Mouse (Mus musculus) kidney, postnatal 0 days (tissue): ENCODE measurements around the gene Myh3. TPM values are rescaled to one million over a fixed set of nuclear protein-coding genes. Genes with fewer than 3 reads are reported as not detected.
A peak's percentile ranks its signal among the peaks of the same experiment; 100 is the strongest.

Experiments used
- ATAC-seq: fragments of 200-750 bp; cut with Nextera tagmentation; replicated peaks from 2 replicates; pipeline ENCODE4 v1.8.0; 2017; ENCODE audit warnings: low read depth, moderate number of reproducible peaks, moderate TSS enrichment, moderate library complexity; ENCODE audit not compliant: low FRiP score
- DNase-seq: peaks from one replicate; pipeline ENCODE4 v3.0.0-alpha.2; 2016; ENCODE audit warnings: low spot score
- H3K27ac ChIP-seq: fragments of 300-500 bp; sonication (generic); 2 replicates; pipeline ENCODE4 v1.5.1; 2014; ENCODE audit warnings: mild to moderate bottlenecking
- H3K27me3 ChIP-seq: fragments of 300-500 bp; sonication (generic); 2 replicates; pipeline ENCODE4 v1.6.1; 2014; ENCODE audit warnings: low read length, mixed read lengths; ENCODE audit not compliant: insufficient read depth
- H3K36me3 ChIP-seq: fragments of 300-500 bp; sonication (generic); 2 replicates; pipeline ENCODE4 v1.6.1; 2014; ENCODE audit warnings: low read length, mixed read lengths; ENCODE audit not compliant: insufficient read depth
- H3K4me1 ChIP-seq: fragments of 300-500 bp; sonication (generic); replicated peaks from 2 replicates; pipeline ENCODE4 v1.6.1; 2014; ENCODE audit warnings: antibody characterized with exemption, low read length, mixed read lengths; ENCODE audit not compliant: insufficient read depth
- H3K4me2 ChIP-seq: fragments of 300-500 bp; sonication (generic); 2 replicates; pipeline ENCODE4 v1.6.1; 2014; ENCODE audit warnings: mild to moderate bottlenecking, low read length, moderate library complexity, mixed read lengths
- H3K4me3 ChIP-seq: fragments of 300-500 bp; sonication (generic); replicated peaks from 2 replicates; pipeline ENCODE4 v1.5.1; 2014; ENCODE audit warnings: low read depth, low read length
- H3K9ac ChIP-seq: fragments of 300-500 bp; sonication (generic); 2 replicates; pipeline ENCODE4 v1.6.1; 2014; ENCODE audit warnings: low read depth, low read length
- H3K9me3 ChIP-seq: fragments of 300-500 bp; sonication (generic); replicated peaks from 2 replicates; pipeline ENCODE4 v1.6.1; 2016; ENCODE audit warnings: low read length, inconsistent platforms, mixed read lengths
- CTCF ChIP-seq: IDR thresholded peaks from 2 replicates; pipeline ENCODE4 v1.5.1; 2016; ENCODE audit warnings: antibody characterized with exemption, low read depth, mild to moderate bottlenecking, moderate library complexity
- WGBS: fragments of 180-500 bp; shearing (Covaris S2); extraction: QIAGEN DNeasy Blood & Tissue Kit; methylation state at CpG from one replicate; pipeline ENCODE4 v1.1.7; 2014; 5-methylcytosine and 5-hydroxymethylcytosine counted together
- polyA plus RNA-seq: library from polyadenylated mRNA; unstranded; fragments of >200 nt; fragmentation: Nextera tagmentation; extraction: Ambion mirVana; gene quantifications from 2 replicates; pipeline ENCODE4 v1.2.1, GENCODE M21; 2015

Myh3 gene
- 0.01 and 0.05 TPM in 2 replicates for polyA plus RNA-seq

DNA sequence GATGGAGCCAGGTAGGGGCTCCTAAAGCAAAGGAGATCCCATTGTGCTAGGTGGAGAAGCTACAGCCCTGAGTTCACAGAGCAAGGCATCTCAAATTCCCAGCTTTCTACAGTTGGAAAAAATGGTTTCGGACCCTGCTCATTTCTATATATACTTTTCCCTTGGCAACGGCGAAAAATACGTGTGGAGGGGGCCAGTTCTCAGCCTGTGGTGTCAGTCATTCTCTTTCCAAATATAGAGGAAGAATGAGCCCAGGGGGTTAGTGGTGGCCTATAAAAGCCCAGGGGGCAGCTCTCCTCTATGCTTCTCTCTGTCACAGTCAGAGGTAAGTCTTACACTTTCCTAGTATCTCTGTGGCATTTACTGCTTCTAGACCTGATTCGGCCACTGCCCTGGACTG, at the start of gene Myh3:
TSS of gene Myh3 (plus strand) at position 301 of the 400 bp plus-strand sequence.
- H3K27me3 ChIP-seq = no peaks in the 10 kb centered on the region
- no peak within 1 kb of the TSS for H3K9ac ChIP-seq
- ATAC-seq (no peak), DNase-seq (no peak)
- H3K4me1 ChIP-seq = no peaks in the 10 kb centered on the region
- no peaks in the 10 kb centered on the region for H3K9me3 ChIP-seq
- no peak within 1 kb of the TSS for H3K4me2 ChIP-seq
- 88% methylated on average over 5 of the region's 5 CpGs for WGBS
- TF ChIP-seq CTCF = no peak
- no peaks in the 10 kb centered on the region for H3K36me3 ChIP-seq
- H3K4me3 ChIP-seq = no peak within 1 kb of the TSS
- H3K27ac ChIP-seq = no peak within 1 kb of the TSS

GRCm38 (mm10) chr11:67030904-67031602, 47.0 kb upstream of the Myh3 start:
- peak; percentile 4; the same call in 1 of the 2 replicates for TF ChIP-seq CTCF
- H3K27me3 ChIP-seq = no peaks in the 10 kb centered on the region
- DNase-seq (no peak), ATAC-seq (0 out of 2 replicates have a peak, but pooled peaks have one; percentile 40)
- H3K36me3 ChIP-seq = no peaks in the 10 kb centered on the region
- no peak overlapping the region for H3K4me3 ChIP-seq
- no peaks in the 10 kb centered on the region for H3K9me3 ChIP-seq
- 57% methylated on average over 16 of the region's 16 CpGs for WGBS
- H3K4me2 ChIP-seq = no peak overlapping the region
- no peak overlapping the region for H3K27ac ChIP-seq
- no peaks in the 10 kb centered on the region for H3K4me1 ChIP-seq
- H3K9ac ChIP-seq = no peak overlapping the region

DNA sequence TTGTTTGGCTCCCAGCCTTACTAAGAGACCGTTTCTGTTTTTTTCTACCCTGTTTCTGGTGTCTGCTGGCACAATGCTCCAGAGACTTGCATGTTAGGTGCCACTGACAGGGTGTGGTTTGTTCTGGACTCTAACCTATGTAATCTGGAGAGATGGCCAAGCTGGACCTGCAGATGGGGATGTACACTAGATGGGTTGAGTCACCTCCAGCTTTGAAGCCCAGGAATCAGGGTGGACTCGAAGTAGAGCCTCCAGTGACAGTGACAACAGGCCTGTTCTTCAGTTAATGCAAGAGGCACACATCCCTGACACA, 46.5 kb upstream of the Myh3 start:
- Histone ChIP-seq H3K27ac (no peak overlapping the region), H3K36me3 (no peaks in the 10 kb centered on the region), H3K9ac (no peak overlapping the region), H3K27me3 (no peaks in the 10 kb centered on the region), H3K4me1 (no peaks in the 10 kb centered on the region), H3K4me3 (no peak overlapping the region), H3K9me3 (no peaks in the 10 kb centered on the region), H3K4me2 (no peak overlapping the region)
- no peak for TF ChIP-seq CTCF
- no peak for DNase-seq
- WGBS = 62% methylated on average over 2 of the region's 2 CpGs
- no peak for ATAC-seq

GRCm38 (mm10) chr11:67034775-67035485, 43.2 kb upstream of the Myh3 start:
- ATAC-seq (no peak), DNase-seq (no peak)
- 70% methylated on average over 4 of the region's 4 CpGs for WGBS
- Histone ChIP-seq H3K4me2 (no peak overlapping the region), H3K27me3 (no peaks in the 10 kb centered on the region), H3K9ac (no peak overlapping the region), H3K36me3 (peaks cover 6% of the 10 kb centered on the region; the same call in 1 of the 2 replicates), H3K27ac (no peak overlapping the region), H3K4me1 (no peaks in the 10 kb centered on the region), H3K9me3 (no peaks in the 10 kb centered on the region), H3K4me3 (no peak overlapping the region)
- no peak for TF ChIP-seq CTCF

- TF ChIP-seq CTCF = no peak
- Histone ChIP-seq H3K27ac (no peak overlapping the region), H3K9ac (no peak overlapping the region), H3K36me3 (peaks cover 19% of the 10 kb centered on the region; the same call in 1 of the 2 replicates), H3K9me3 (no peaks in the 10 kb centered on the region), H3K27me3 (no peaks in the 10 kb centered on the region), H3K4me2 (no peak overlapping the region), H3K4me1 (no peaks in the 10 kb centered on the region), H3K4me3 (no peak overlapping the region)
- DNase-seq (no peak), ATAC-seq (no peak)
- WGBS = 85% methylated on average over 6 of the region's 6 CpGs
Measured at GRCm38 (mm10) chr11:67036229-67036628, 41.9 kb upstream of the Myh3 start.

GRCm38 (mm10) chr11:67036892-67037291, 41.2 kb upstream of the Myh3 start:
- no peak overlapping the region for H3K27ac ChIP-seq
- H3K9me3 ChIP-seq = no peaks in the 10 kb centered on the region
- no peak for TF ChIP-seq CTCF
- no peaks in the 10 kb centered on the region for H3K27me3 ChIP-seq
- DNase-seq (no peak), ATAC-seq (no peak)
- WGBS = 94% methylated on average over 9 of the region's 9 CpGs
- H3K9ac ChIP-seq = no peak overlapping the region
- peaks cover 24% of the 10 kb centered on the region; the same call in 1 of the 2 replicates for H3K36me3 ChIP-seq
- H3K4me1 ChIP-seq = no peaks in the 10 kb centered on the region
- H3K4me3 ChIP-seq = no peak overlapping the region
- no peak overlapping the region for H3K4me2 ChIP-seq
